Mouse (Mus musculus): ENCODE measurements around the gene Pif1. TPM values are rescaled to one million over a fixed set of nuclear protein-coding genes. Genes with fewer than 3 reads are reported as not detected.

Pif1 gene
- polyA plus RNA-seq, 1 experiment from 2014 or later: 18.4 TPM

DNA sequence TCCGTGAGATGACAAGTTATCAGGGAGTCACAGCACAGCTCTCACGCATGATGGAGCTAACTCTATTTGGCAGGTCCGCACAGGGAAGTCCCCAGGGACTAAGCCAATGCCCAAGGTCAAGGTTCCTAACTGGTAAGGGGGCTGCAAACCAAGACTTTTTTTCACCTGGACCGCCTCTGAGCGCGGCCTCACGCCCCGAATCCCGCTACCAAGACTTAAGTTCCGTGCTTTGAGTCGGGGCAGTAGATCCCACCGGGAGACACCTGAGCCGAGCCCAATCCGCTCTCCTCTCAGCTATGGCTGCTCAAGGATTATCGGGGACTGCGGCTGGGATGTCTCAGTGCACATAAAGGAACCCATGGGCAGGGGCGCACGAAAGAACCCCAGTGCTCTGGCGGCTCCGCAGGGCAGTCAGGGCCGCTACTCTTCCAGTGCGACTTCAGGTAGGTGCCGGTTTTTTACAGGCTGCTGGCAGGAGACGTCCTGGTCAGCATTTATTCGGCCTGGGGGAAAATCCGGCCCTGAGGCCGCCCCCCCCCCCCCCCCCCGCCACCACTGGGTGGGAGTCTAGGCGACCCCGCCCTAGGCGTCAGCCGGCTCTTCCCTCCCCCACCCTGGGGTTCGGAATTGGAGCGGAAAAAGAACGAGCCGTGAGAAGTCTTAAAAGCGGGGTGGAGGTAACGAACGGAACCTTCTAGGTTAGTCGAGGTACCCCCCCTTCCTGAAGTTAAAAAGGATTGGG is 42.2 kb downstream of the Pif1 start, which contains the start of gene Rbpms2:
Rbpms2 (plus strand) TSS at position 624 of the 742 bp plus-strand sequence.
- H3K36me3 ChIP-seq: no peaks in the 10 kb centered on the region
- peak within 1 kb of the TSS; percentile 78 for H3K9ac ChIP-seq
- H3K27ac ChIP-seq: no peak within 1 kb of the TSS; the same call in 1 of the 2 replicates
- peaks cover 16% of the 10 kb centered on the region for H3K4me1 ChIP-seq
- WGBS: under 1% methylated on average over 38 of the region's 40 CpGs
- H3K9me3 ChIP-seq: no peaks in the 10 kb centered on the region
- peak within 1 kb of the TSS; percentile 74 for H3K4me3 ChIP-seq
- no peak for ATAC-seq (ENCODE audit: insufficient number of reproducible peaks, insufficient read depth, low FRiP score, low TSS enrichment, low read depth)
- H3K27me3 ChIP-seq: peaks cover 41% of the 10 kb centered on the region
- H3K4me2 ChIP-seq: peak within 1 kb of the TSS; percentile 98

DNA sequence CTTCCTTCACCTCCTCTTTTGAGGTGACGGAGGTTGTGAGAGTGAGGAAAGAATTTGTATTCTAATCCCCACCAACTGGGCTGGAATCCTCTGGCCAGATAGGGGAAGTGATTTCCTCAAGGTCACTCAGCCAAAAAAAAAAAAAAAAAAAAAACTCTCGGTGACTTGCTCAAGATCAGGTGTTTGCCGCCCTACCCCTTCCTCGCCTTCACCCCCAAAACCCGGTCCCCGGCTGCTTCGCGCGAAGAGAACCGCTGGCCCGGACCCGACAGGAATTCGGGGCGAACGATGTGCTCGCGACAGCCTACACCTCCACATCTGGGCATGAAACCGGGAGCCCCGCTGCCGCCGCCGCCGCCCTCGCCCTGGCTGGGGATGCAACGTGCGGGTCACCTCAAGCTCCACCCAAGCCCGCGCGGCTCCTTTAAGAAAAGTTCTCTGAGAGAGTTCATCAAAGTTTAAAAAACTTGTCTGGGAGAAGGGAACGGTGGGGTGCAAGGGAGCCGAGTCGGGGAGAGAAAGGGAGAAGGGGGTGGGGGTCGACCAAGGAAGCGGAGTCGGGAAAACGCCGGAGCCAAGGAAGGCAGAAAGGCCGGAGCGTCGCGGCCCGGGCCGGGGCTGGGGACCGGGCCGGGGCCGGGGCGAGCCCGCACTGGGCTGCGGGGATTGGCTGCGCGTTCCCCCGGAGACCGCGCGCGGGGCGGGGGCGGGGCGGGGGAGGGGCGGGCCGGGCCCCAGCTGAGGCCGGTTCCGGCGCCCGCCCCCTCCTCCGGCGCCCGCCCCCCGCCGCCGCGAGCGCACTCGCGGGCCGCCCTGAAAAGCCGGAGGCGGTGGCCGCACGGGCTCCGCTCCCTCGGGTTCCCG is 43.0 kb downstream of the Pif1 start:
- under 1% methylated on average over 48 of the region's 83 CpGs for WGBS
- Histone ChIP-seq H3K36me3 (no peaks in the 10 kb centered on the region), H3K9me3 (no peaks in the 10 kb centered on the region), H3K27ac (no peak overlapping the region; the same call in 1 of the 2 replicates), H3K27me3 (peaks cover 41% of the 10 kb centered on the region), H3K4me3 (peak overlapping the region; percentile 74), H3K4me2 (peak overlapping the region; percentile 98), H3K9ac (peak overlapping the region; percentile 78), H3K4me1 (peaks cover 16% of the 10 kb centered on the region)
- ATAC-seq (ENCODE audit: insufficient number of reproducible peaks, insufficient read depth, low FRiP score, low TSS enrichment, low read depth): peak; percentile 87

DNA sequence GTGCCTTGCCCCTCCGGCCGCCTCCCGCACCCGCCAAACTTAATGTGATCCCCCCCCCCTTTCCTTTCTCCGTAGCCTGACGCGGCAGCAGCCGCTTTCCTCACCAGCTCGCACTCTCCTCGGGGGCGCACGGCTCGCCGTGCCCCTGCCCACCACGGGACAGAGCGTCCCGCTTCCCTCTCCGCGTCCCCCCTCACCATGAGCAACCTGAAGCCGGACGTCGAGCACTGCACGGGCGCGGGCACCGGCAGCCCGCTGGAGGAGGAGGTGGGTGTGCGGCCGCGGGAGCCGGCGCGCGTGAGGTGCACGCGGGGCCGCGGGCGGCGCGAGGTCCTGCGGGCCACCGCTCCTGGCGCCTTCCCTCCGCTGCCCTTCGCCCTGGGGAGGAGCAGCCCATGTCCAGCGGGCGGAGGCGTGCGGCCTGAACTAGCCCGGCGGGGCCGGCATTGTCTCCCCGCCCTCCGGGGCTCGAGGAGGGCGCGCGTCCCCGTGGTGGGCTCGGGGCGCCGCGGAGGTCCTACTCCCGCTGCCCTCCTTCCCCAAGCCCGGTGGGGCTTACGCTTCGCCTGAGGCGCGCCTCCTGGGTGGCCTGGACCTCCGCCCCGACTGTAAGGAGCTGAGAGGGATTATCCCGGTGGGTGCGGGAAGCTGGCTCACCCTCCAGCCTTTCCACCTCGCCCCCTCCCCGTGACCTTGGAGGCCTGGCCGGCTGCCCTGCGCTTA is 43.8 kb downstream of the Pif1 start:
- Histone ChIP-seq H3K4me2 (peak overlapping the region; percentile 98), H3K9ac (peak overlapping the region; percentile 78), H3K9me3 (no peaks in the 10 kb centered on the region), H3K4me3 (peak overlapping the region; percentile 74), H3K27ac (peak overlapping the region; percentile 39; the same call in 1 of the 2 replicates), H3K27me3 (peaks cover 41% of the 10 kb centered on the region), H3K36me3 (no peaks in the 10 kb centered on the region), H3K4me1 (peaks cover 16% of the 10 kb centered on the region)
- under 1% methylated on average over 73 of the region's 78 CpGs for WGBS
- ATAC-seq (ENCODE audit: insufficient number of reproducible peaks, insufficient read depth, low FRiP score, low TSS enrichment, low read depth): peak; percentile 60

DNA sequence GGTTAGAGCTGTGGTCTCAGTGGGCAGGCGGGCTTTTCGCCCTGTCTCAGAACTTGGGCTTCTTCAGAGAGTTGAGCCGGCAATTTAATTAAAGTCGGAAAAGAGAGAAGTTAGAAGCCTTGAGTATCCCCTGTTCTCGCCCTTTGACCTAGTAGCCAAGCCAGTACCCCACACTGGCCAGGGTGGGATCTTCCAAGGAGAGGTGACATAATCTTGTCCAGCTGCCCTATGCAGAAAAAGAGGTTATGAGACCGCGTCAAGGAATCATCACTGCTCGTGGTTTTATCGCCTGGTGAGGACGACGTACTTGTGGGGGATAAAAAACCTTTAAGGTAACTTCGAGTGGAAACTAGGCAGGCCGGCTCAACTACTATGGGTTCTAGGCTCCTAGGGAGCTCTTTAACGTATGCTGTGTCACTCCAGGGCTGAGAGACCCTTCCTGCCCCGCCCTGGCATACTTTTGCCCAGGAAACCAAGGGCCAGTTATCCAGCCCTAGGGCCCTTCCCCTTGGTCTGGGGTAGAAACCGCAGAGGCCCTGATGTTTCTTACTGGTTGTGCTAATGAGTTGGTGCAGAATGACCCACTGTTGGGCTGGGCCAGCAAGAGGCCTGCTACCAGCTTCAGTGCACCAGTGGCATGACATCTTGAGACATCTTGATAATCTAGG is 44.5 kb downstream of the Pif1 start:
- H3K4me2 ChIP-seq: peak overlapping the region; percentile 98
- H3K36me3 ChIP-seq: no peaks in the 10 kb centered on the region
- peaks cover 16% of the 10 kb centered on the region for H3K4me1 ChIP-seq
- peak overlapping the region; percentile 78 for H3K9ac ChIP-seq
- no peaks in the 10 kb centered on the region for H3K9me3 ChIP-seq
- H3K4me3 ChIP-seq: peak overlapping the region; percentile 74
- peaks cover 41% of the 10 kb centered on the region for H3K27me3 ChIP-seq
- no peak for ATAC-seq (ENCODE audit: insufficient number of reproducible peaks, insufficient read depth, low FRiP score, low TSS enrichment, low read depth)
- no peak overlapping the region for H3K27ac ChIP-seq
- 19% methylated on average over 16 of the region's 16 CpGs for whole genome bisulfite sequencing

DNA sequence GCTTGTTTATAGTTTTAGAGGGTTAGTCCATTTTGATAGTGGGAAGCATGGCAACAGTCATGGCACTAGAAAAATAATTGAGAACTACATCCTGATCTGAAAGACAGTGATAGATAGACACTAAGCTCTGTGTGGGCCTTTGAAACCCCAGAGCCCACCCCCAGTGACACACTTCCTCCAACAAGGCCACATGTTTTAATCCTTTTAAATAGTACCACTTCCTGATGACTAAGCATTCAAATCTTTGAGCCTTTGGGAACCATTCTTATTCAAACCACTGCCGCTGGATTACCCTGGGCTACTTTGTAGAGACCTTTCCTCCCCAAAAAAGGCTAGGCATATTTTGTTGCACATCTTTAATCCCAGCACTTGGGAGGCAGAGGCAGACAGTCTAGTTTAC is 48.8 kb downstream of the Pif1 start:
- H3K9me3 ChIP-seq: no peaks in the 10 kb centered on the region
- H3K36me3 ChIP-seq: no peaks in the 10 kb centered on the region
- no peak overlapping the region for H3K9ac ChIP-seq
- H3K27me3 ChIP-seq: peaks cover 15% of the 10 kb centered on the region
- peaks cover 13% of the 10 kb centered on the region for H3K4me1 ChIP-seq
- ATAC-seq (ENCODE audit: insufficient number of reproducible peaks, insufficient read depth, low FRiP score, low TSS enrichment, low read depth): no peak
- WGBS: 71% methylated on average over 1 of the region's 1 CpGs
- no peak overlapping the region for H3K4me2 ChIP-seq
- H3K4me3 ChIP-seq: no peak overlapping the region
- H3K27ac ChIP-seq: no peak overlapping the region

DNA sequence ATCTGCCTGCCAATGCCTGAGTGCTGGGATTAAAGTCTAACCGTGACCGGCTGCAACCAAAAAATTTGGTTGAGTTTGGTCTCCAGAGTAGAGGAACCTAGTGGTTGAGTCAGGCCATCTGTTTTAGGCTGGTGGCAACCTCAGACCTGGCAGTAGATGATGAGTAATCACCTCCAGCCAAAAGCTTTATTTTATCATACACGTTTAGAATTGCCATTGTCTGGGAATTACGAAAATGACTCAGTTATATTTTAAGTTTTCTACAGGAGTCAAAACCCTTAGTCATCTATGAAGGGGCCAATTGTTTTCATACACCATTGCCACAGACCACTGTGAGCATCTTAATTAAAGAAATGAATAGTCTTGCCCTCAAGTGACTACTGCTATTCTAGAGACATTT is 50.0 kb downstream of the Pif1 start:
- Histone ChIP-seq H3K4me1 (peaks cover 15% of the 10 kb centered on the region), H3K27me3 (peaks cover 3% of the 10 kb centered on the region), H3K4me2 (no peak overlapping the region), H3K9ac (no peak overlapping the region), H3K27ac (no peak overlapping the region), H3K36me3 (no peaks in the 10 kb centered on the region), H3K4me3 (no peak overlapping the region), H3K9me3 (no peaks in the 10 kb centered on the region)
- WGBS: 84% methylated on average over 4 of the region's 4 CpGs
- no peak for ATAC-seq (ENCODE audit: insufficient number of reproducible peaks, insufficient read depth, low FRiP score, low TSS enrichment, low read depth)

DNA sequence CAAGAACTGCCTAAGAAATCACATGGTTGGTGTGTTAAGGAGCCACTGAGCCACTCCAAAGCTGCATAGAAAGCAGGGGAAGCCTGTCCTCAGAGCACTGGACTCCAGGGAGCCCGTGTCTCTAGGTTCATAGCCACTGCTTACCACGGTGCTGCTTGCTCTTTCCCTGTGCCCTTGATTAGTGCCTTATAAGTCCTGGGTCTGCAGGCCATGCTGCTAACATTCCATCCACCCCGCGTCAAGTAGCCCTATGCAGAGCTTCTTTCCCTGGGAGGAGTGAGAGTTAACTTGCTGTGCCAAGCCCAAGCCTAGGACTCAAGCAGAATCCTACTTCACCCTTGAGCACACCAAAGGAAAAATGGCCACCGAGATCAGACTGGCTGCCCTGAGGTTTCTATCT is 52.1 kb downstream of the Pif1 start:
- Histone ChIP-seq H3K27me3 (no peaks in the 10 kb centered on the region), H3K27ac (no peak overlapping the region), H3K4me3 (no peak overlapping the region), H3K4me1 (peaks cover 15% of the 10 kb centered on the region), H3K36me3 (no peaks in the 10 kb centered on the region), H3K4me2 (no peak overlapping the region), H3K9me3 (no peaks in the 10 kb centered on the region), H3K9ac (no peak overlapping the region)
- no peak for ATAC-seq (ENCODE audit: insufficient number of reproducible peaks, insufficient read depth, low FRiP score, low TSS enrichment, low read depth)
- WGBS: 48% methylated on average over 5 of the region's 5 CpGs

DNA sequence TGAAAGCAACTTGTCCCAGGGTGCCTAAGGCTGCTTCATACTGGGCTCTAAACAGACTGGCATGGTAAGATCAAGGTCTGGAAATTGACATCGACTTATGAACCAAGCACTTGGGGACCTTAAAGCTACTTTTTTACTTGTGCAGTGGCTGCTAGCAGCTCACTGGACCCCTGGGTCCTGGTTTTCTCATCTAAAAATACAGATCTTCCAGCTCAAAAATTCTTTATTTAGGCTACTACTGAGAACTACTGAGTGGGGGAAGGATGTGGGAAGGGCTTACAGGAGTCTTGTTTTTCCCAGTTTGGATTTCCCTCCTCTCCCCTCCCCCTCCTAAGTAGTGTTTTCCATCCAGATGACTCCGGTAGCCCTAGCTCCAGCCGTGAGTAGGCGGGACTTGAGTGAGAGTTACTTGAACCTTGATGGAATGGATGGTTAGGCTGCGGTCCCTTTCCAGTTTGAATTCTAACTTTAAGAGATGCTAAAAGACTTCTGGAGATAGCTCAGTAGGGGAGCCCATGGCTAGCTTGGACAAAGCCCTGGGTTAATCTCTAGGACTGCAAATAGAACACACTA is 54.0 kb downstream of the Pif1 start:
- Histone ChIP-seq H3K27me3 (no peaks in the 10 kb centered on the region), H3K4me1 (peaks cover 18% of the 10 kb centered on the region), H3K4me2 (peak overlapping the region; percentile 38), H3K9me3 (no peaks in the 10 kb centered on the region), H3K27ac (peak overlapping the region; percentile 48; the same call in 1 of the 2 replicates), H3K4me3 (no peak overlapping the region), H3K9ac (no peak overlapping the region), H3K36me3 (no peaks in the 10 kb centered on the region)
- ATAC-seq (ENCODE audit: insufficient number of reproducible peaks, insufficient read depth, low FRiP score, low TSS enrichment, low read depth): no peak
- 4% methylated on average over 5 of the region's 5 CpGs for WGBS

DNA sequence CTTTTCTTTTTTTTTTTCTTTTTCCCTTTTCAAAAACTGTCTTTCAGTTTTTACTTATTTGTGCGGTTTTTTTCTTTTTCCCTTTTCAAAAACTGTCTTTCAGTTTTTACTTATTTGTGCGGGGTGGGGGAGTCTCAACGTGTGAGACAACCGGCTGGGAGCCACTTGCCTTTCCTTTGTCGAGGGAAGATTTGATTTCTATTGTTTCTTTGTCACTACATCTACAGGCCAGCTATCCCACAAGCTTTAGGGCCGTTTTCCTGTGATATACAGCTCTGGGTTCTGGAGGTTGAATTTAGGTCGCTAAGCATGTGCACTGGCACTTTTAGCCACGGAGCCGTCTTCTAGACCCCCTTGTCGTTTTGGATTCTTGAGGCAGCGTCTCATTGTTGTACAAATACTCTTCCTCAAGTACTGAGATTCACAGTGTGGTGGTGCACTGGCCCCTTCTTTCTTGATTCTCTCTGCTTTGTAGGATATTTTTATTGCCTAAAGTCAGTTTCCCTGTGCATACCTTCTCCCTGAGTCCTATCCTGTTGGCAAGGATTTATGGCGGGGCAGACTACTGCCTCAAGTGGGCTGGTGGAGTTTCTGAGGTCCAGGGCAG is 54.6 kb downstream of the Pif1 start:
- no peak overlapping the region for H3K9ac ChIP-seq
- H3K9me3 ChIP-seq: no peaks in the 10 kb centered on the region
- ATAC-seq (ENCODE audit: insufficient number of reproducible peaks, insufficient read depth, low FRiP score, low TSS enrichment, low read depth): no peak
- H3K27me3 ChIP-seq: no peaks in the 10 kb centered on the region
- H3K4me3 ChIP-seq: no peak overlapping the region
- no peaks in the 10 kb centered on the region for H3K36me3 ChIP-seq
- no peak overlapping the region for H3K27ac ChIP-seq
- peak overlapping the region; percentile 38 for H3K4me2 ChIP-seq
- 20% methylated on average over 12 of the region's 12 CpGs for WGBS
- H3K4me1 ChIP-seq: peaks cover 18% of the 10 kb centered on the region

DNA sequence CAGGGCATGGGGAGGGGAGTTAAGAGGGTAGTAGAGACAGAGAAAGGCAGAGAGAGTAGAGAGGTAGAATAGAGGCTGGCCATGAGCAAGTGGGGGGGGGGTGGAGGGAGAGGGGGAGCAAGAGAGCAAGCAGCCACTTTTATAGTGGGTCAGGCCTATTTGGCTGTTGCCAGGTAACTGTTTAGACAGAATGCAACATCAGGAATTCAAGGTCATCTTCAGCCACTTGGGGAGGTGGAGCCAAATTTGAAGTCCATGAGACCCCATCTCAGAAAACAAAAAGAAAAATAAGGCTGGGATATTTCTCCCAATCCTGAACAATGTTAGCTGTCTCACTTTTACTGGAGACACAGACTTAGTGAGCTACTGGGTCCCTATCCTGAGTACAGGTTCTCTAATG is 55.6 kb downstream of the Pif1 start:
- no peak overlapping the region for H3K4me3 ChIP-seq
- H3K9me3 ChIP-seq: no peaks in the 10 kb centered on the region
- no peak overlapping the region for H3K4me2 ChIP-seq
- no peaks in the 10 kb centered on the region for H3K36me3 ChIP-seq
- H3K9ac ChIP-seq: no peak overlapping the region
- H3K27ac ChIP-seq: no peak overlapping the region
- H3K4me1 ChIP-seq: peaks cover 18% of the 10 kb centered on the region
- no peak for ATAC-seq (ENCODE audit: insufficient number of reproducible peaks, insufficient read depth, low FRiP score, low TSS enrichment, low read depth)
- H3K27me3 ChIP-seq: no peaks in the 10 kb centered on the region
